Mouse (Mus musculus) forebrain, embryonic 10.5 days (tissue): ENCODE data around the gene Hoxa7. TPM values are rescaled to one million over a fixed set of nuclear protein-coding genes. Genes with fewer than 3 reads are reported as not detected.

Experiments used
- DNase-seq: peaks from one replicate; pipeline ENCODE4 v3.0.0-alpha.2; 2017; ENCODE audit warnings: low spot score; ENCODE audit errors: extremely low spot score
- H3K27ac ChIP-seq: fragments of 300-500 bp; sonication (generic); 2 replicates; pipeline ENCODE4 v1.5.1; 2016; ENCODE audit warnings: mild to moderate bottlenecking
- H3K27me3 ChIP-seq: fragments of 300-500 bp; sonication (generic); 2 replicates; pipeline ENCODE4 v1.6.1; 2016; ENCODE audit warnings: mild to moderate bottlenecking; ENCODE audit not compliant: poor library complexity, severe bottlenecking
- H3K36me3 ChIP-seq: fragments of 300-500 bp; sonication (generic); replicated peaks from 2 replicates; pipeline ENCODE4 v1.6.1; 2016; ENCODE audit warnings: mild to moderate bottlenecking, moderate library complexity
- H3K4me1 ChIP-seq: fragments of 300-500 bp; sonication (generic); 2 replicates; pipeline ENCODE4 v1.6.1; 2016
- H3K4me3 ChIP-seq: fragments of 300-500 bp; sonication (generic); 2 replicates; pipeline ENCODE4 v1.5.1; 2016; ENCODE audit warnings: mild to moderate bottlenecking, moderate library complexity
- H3K9me3 ChIP-seq: fragments of 300-500 bp; sonication (generic); 2 replicates; pipeline ENCODE4 v1.6.1; 2016; ENCODE audit warnings: mild to moderate bottlenecking, moderate library complexity
- WGBS: fragments of 180-500 bp; shearing (Covaris S2); methylation state at CpG from one replicate; pipeline ENCODE4 v1.1.7; 2016; 5-methylcytosine and 5-hydroxymethylcytosine counted together
- polyA plus RNA-seq: library from polyadenylated mRNA; unstranded; fragments of >200 nt; fragmentation: Nextera tagmentation; extraction: Ambion mirVana; gene quantifications from 2 replicates; pipeline ENCODE4 v1.2.1, GENCODE M21; 2016

Gene Hoxa7
- polyA plus RNA-seq, 1 experiment from 2014 or later: not detected

DNA sequence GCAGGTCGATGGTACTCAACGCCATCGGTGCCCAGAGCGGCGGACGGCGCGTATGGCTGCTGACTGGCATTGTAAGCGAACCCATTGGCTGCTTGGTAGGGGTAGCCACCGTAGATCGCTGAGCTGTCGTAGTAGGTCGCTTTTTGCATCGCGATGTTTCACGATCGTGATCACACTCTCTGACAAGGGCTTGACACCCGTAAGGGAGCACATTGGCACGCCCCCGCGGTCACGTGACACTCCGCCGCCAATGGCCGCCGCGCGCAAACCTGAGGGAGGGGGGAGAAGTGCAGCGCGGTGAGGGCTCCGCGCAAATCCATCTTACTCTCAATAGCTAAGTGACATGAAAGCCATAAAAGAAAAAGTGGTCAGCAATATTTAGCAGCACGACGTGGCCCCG, 49.2 kb downstream of the Hoxa7 start:
- Histone ChIP-seq H3K27me3 (peaks cover 100% of the 10 kb centered on the region), H3K9me3 (no peaks in the 10 kb centered on the region), H3K4me3 (peak overlapping the region; percentile 40), H3K4me1 (peaks cover 30% of the 10 kb centered on the region), H3K36me3 (no peaks in the 10 kb centered on the region), H3K27ac (no peak overlapping the region)
- WGBS: under 1% methylated on average over 35 of the region's 35 CpGs
- peak; percentile 79 for DNase-seq

DNA sequence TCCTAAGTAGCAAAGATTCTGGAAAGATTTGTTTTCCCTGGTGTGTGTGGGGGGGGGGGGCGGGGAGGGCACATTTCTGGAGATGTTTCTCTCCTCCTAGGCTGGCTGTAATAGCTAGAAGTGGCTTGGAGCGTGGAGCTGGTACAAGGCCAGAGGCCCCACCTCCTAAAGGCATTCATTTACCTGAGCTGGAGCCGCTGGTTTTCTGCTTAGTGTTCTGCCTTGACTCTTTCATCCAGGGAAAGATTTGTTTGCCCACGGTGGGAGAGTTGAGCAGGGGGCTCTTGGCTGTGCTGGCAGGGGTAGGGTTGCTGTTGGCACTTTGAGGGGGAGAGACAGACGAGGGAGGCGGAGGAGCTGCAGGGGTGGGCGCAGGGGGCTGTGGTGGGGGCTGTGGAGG, 49.7 kb downstream of the Hoxa7 start:
- no peak overlapping the region; the same call in 1 of the 2 replicates for H3K4me3 ChIP-seq
- DNase-seq: no peak
- no peak overlapping the region for H3K27ac ChIP-seq
- H3K36me3 ChIP-seq: no peaks in the 10 kb centered on the region
- H3K9me3 ChIP-seq: no peaks in the 10 kb centered on the region
- H3K27me3 ChIP-seq: peaks cover 100% of the 10 kb centered on the region
- 4% methylated on average over 7 of the region's 7 CpGs for WGBS
- H3K4me1 ChIP-seq: peaks cover 30% of the 10 kb centered on the region

DNA sequence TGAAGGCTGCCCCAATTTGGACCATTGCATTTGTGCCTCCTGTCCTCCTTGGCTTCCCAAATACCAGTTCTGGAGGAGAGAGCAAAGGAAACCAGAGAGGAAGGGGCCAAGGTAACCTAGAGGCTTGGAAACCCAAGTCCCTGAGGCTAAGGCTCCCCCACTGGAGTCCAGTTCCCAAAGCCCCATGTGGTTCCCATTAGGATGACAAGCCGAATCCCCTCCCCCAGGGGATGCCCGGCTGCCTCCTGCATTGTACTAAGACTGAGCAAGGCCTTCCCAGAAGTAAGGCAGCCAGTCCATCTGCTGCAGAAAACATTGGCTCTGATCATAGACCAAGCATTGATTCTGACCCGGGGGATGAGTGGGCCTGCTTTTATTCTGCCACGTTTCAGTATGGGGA, 50.3 kb downstream of the Hoxa7 start:
- no peak for DNase-seq
- H3K4me1 ChIP-seq: peaks cover 30% of the 10 kb centered on the region
- H3K9me3 ChIP-seq: no peaks in the 10 kb centered on the region
- WGBS: 6% methylated on average over 4 of the region's 4 CpGs
- no peak overlapping the region for H3K4me3 ChIP-seq
- no peak overlapping the region for H3K27ac ChIP-seq
- H3K36me3 ChIP-seq: no peaks in the 10 kb centered on the region
- H3K27me3 ChIP-seq: peaks cover 100% of the 10 kb centered on the region

DNA sequence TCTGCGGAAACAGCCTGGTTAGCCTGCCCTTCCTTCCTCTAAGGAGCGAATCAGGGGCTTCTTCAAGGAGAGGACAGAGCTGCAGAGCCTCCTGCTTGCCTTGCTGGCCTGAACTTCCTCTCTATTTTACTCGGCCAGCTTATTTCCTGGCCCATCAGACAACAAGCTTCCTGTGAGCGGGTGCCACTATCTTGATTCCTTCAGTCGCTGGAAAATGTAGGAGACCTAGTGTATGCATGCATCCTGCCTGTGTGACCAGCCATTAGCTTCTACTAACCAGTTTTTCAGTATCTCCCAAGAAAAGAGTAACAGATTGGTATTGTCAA, 50.8 kb downstream of the Hoxa7 start:
- Histone ChIP-seq H3K36me3 (no peaks in the 10 kb centered on the region), H3K27ac (no peak overlapping the region), H3K9me3 (no peaks in the 10 kb centered on the region), H3K27me3 (peaks cover 100% of the 10 kb centered on the region), H3K4me1 (peaks cover 28% of the 10 kb centered on the region), H3K4me3 (no peak overlapping the region)
- DNase-seq: no peak
- WGBS: 0% methylated on average over 5 of the region's 5 CpGs

DNA sequence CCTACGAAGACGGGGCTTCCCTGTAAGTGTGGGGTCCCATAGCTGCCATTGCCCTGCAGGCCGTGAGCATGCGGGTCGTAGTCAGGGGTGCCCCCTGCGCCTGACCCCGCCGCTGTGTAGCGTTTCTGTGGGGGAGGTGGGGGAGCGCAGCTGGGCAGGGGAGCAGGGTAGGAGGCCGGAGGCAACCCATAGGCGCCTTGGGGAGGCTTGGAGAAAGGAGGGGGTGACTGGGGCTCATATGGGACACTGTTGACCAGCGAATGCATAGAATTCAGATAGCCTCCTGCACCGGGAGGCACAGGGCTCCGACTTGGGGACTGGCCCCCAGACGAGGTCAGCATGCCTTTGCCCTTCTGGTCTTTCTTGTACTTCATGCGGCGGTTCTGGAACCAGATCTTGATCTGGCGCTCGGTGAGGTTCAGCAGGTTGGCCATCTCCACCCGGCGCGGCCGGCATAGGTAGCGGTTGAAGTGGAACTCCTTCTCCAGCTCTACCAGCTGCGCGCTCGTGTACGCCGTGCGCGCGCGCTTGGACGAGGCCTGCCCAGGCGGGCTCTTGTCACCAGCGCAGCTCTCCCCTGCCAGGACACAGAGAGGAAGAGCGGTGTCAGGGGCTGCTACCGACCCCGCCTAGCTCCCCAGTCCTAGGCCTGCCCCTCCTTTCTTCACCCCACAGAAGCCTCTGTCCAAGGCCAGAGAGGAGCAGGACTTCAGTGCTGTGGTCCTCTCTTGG, 51.3 kb downstream of the Hoxa7 start:
- Histone ChIP-seq H3K4me3 (no peak overlapping the region), H3K9me3 (no peaks in the 10 kb centered on the region), H3K27me3 (peaks cover 100% of the 10 kb centered on the region), H3K4me1 (peaks cover 23% of the 10 kb centered on the region), H3K36me3 (no peaks in the 10 kb centered on the region), H3K27ac (no peak overlapping the region)
- no peak for DNase-seq
- WGBS: 1% methylated on average over 40 of the region's 40 CpGs

DNA sequence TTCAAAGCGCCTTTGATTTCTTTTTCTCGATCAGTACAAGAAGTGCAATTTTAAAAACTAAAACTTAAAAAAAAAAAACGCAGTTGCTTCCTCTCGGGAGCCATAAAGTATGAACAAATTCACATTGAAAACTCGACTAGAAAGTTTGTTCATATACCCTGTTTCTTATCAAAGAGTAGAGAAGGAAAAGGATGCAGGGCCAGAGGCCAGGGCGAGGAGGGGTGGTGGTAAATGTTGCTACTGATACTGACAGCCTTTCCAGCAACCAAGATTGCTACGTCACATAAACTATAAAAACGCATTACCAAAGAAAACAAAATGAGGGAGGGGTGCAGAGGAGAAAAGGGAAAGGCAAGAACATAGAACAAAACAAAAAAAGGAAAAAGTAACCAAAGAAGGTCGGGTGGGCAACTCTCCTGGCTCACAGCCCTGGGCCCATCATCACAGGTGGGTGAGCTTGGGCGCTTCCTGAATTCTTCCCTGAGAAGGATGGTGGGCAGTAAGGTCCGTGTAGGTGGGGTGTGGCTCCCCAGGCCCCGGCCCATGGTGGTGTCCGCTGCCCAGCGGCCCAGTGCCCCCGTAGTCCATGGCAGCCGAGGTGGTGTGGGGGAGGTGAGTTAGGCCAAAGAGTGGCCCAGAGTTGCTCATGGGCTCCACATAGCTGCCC, 52.0 kb downstream of the Hoxa7 start:
- DNase-seq: no peak
- Histone ChIP-seq H3K27me3 (peaks cover 100% of the 10 kb centered on the region), H3K27ac (no peak overlapping the region), H3K9me3 (no peaks in the 10 kb centered on the region), H3K36me3 (no peaks in the 10 kb centered on the region), H3K4me3 (no peak overlapping the region), H3K4me1 (peaks cover 21% of the 10 kb centered on the region)
- WGBS: 3% methylated on average over 16 of the region's 16 CpGs

DNA sequence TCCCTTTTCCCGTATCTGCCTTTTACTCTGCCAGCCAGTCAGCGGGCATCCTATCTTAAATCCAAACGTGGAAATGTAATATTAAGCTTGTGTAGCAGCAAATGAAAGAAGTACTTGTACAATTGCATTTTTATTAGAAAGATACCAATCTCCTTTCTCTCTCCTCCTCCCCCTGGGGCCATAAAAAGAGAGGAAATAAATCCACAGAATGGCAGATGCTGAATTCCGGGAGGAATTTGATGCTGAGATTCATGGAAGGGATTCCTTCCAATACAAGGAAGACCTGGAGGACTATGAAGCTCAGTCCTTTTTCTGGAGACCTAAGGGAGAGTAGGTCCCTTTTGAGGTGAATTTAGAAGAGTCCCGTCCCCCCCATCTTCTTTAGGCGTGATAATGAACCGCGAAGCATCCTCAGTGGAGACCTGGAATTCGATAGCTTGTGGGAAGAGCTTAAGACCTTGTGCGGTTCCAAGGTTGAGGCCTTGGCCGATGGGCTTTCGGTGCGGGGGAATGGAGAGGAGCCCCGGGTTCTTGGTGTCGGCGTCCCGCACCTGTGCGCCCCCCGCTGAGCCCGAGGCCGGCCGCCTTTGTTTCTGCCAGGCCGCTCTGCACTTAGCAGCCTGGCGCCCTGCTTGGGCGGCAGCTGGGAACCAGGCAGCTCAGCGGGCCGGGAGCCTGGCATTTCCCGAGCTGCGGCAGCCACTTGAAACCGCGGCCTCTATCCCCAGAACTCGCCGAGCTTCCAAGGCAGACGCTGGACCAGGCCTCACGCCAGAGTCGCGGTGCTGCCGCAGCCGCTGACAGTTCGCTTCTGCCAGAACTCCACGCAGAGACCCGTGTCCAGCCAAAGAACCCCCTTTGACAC, 53.2 kb downstream of the Hoxa7 start:
- H3K9me3 ChIP-seq: no peaks in the 10 kb centered on the region
- H3K27me3 ChIP-seq: peaks cover 100% of the 10 kb centered on the region
- no peaks in the 10 kb centered on the region for H3K36me3 ChIP-seq
- no peak overlapping the region for H3K4me3 ChIP-seq
- H3K4me1 ChIP-seq: peaks cover 27% of the 10 kb centered on the region
- DNase-seq: no peak
- H3K27ac ChIP-seq: no peak overlapping the region
- WGBS: 1% methylated on average over 42 of the region's 42 CpGs

DNA sequence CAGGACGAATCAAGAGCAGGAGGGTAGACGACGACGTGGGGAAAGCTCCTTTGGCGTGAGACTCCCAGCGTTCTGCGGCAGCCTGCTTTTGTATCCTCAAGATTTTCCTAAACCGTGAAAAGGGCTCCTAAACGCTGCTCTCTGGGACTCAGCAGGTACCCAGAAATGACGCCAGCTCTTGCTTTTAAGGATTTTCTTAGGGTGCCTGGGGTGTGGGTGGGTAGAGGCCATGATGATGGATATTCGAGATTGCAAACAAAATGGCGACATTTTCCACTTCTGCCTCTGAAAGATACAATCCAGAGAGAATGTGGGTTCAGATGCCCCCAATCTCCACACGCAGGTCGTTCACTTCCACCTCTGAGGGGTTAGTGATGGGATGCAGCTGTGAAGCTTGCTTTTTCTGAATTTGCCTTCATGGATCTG, 53.9 kb downstream of the Hoxa7 start:
- WGBS: under 1% methylated on average over 14 of the region's 14 CpGs
- Histone ChIP-seq H3K9me3 (no peaks in the 10 kb centered on the region), H3K27me3 (peaks cover 100% of the 10 kb centered on the region), H3K36me3 (no peaks in the 10 kb centered on the region), H3K27ac (no peak overlapping the region), H3K4me3 (no peak overlapping the region), H3K4me1 (peaks cover 28% of the 10 kb centered on the region)
- peak; percentile 42 for DNase-seq

DNA sequence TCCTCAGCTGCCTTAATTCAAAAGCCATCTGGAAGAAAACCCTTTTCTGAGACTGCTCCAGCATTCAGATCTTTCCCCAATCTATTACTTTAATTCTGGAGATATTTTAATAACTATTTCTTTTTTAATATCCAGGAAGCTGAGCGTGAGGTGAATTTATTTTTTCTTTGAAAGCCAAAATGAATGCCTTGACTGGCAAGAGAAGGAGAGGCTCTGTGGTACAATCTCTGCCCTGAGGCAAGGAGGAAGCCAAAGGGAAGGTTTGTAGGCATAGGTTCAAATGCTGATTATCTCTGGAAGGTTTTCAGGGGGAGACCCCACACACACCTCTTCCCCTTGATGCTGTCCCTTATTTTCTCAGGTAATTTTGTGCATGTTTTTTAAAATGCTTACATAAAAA, 54.5 kb downstream of the Hoxa7 start:
- no peak for DNase-seq
- Histone ChIP-seq H3K9me3 (no peaks in the 10 kb centered on the region), H3K27ac (no peak overlapping the region), H3K36me3 (no peaks in the 10 kb centered on the region), H3K4me3 (no peak overlapping the region), H3K4me1 (peaks cover 23% of the 10 kb centered on the region), H3K27me3 (peaks cover 100% of the 10 kb centered on the region)
- 10% methylated on average over 1 of the region's 1 CpGs for WGBS

DNA sequence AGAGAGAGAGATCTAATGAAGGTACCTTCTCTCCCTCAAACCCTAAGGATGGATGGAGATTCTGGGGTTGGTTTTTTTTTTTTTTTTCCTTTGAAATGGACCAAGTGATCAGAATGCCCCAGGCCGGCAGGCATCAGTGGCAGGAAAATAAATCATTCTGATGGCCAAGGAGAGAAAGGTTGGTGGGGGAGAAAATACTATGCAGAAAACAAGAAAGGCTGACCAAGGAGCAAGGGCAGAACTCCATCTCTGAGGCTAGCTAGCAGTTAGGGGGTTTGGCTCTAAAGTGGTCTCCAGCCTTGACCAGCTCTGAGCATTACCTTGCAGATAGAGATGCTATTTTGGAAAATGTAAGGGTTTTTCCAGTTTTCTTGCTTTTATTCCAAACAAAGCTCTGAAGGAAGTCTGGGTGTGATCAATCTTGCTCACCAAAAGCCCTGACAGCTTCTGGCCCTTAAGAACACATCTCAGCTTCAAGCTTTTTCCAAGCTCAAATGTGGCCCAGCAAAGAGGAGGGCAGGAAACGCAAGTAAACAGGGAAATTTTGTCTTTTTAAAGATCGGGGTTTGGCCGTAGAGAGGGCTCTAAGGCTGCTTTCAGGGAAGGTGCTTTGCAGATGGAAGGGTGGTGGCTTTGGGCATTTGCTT, 55.1 kb downstream of the Hoxa7 start:
- WGBS: 4% methylated on average over 4 of the region's 4 CpGs
- H3K36me3 ChIP-seq: no peaks in the 10 kb centered on the region
- H3K4me1 ChIP-seq: peaks cover 19% of the 10 kb centered on the region
- H3K27ac ChIP-seq: no peak overlapping the region
- H3K27me3 ChIP-seq: peaks cover 100% of the 10 kb centered on the region
- H3K4me3 ChIP-seq: no peak overlapping the region
- peak; percentile 31 for DNase-seq
- no peaks in the 10 kb centered on the region for H3K9me3 ChIP-seq

DNA sequence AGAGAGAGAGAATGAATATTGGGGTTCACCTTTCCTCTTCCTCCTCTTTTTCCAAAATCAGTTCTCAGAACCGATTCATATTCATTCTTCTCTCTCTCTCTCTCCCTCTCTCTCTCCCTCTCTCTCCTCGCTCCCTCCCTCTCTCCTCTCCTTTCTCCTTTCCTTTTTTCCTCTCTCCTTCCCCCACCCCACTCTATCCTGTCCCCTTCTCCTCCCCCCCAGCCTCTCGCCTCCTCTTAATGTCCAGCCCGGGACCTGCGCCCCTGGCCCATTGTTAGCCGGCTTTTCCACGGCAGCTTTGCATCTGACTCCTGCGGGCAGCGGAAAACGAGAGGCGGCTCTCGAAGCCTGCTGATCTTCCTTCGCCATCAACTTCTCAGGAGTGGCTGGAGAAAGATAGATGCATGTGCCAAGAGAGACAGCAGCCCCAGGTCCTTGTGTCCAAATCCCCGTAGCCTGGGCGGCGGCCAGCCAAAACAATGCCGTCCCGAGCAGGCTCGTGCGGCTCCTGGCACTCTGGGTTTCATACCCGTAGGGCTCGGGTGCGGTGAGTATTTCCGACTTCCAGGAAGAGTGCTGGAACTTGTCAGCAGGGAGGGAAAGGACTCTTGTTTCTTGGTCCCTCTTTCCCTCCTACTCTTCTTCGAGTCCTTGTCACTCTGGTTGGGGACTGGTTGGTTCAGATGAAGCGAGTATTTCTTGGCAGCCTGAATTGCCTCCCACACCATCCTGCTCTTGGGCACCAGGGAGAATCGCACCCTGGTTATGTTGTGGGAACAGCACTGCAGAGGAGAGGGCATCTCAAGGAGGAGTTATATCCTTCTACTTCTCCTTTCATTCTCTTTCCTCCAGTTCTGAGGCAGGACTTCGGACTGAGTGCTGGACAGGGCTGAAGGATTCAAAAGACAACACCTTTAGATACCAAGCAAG, 55.9 kb downstream of the Hoxa7 start:
- Histone ChIP-seq H3K9me3 (no peaks in the 10 kb centered on the region), H3K4me1 (peaks cover 20% of the 10 kb centered on the region), H3K36me3 (no peaks in the 10 kb centered on the region), H3K27ac (no peak overlapping the region), H3K27me3 (peaks cover 100% of the 10 kb centered on the region), H3K4me3 (no peak overlapping the region)
- DNase-seq: peak; percentile 44
- WGBS: under 1% methylated on average over 28 of the region's 28 CpGs
